Mouse (Mus musculus): ENCODE measurements around the gene Zfp746.

Gene Zfp746

GRCm38 (mm10) chr6:48086471-48086878 lies at the start of gene Zfp746:
TSS of gene Zfp746 (minus strand) at chr6:48086593.
- DNase-seq (ENCODE audit: low spot score in 2 of 2): peak; percentile 88 to 91

- peak; percentile 1 to 2 for DNase-seq (ENCODE audit: low spot score in 2 of 2)
Observed at GRCm38 (mm10) chr6:48121092-48121491, 34.7 kb upstream of the Zfp746 start.

- DNase-seq (ENCODE audit: low spot score in 2 of 2): no peak
Observed at GRCm38 (mm10) chr6:48116036-48116435, 29.6 kb upstream of the Zfp746 start.

- DNase-seq (ENCODE audit: low spot score in 2 of 2): peak; percentile 33 to 35
Observed at GRCm38 (mm10) chr6:48086957-48087715, 743 bp upstream of the Zfp746 start.

- peak; percentile 75 to 78 for DNase-seq (ENCODE audit: low spot score in 2 of 2)
Observed at GRCm38 (mm10) chr6:48085521-48086404, 630 bp downstream of the Zfp746 start.

- no peak for DNase-seq (ENCODE audit: low spot score in 2 of 2)
Observed at GRCm38 (mm10) chr6:48083733-48084191, 2.6 kb downstream of the Zfp746 start.

GRCm38 (mm10) chr6:48081952-48082351 lies 4.4 kb downstream of the Zfp746 start:
- no peak for DNase-seq (ENCODE audit: low spot score in 2 of 2)

- no peak for DNase-seq (ENCODE audit: low spot score in 2 of 2)
Observed at GRCm38 (mm10) chr6:48081021-48081420, 5.4 kb downstream of the Zfp746 start.

GRCm38 (mm10) chr6:48073316-48073715 lies 13.1 kb downstream of the Zfp746 start:
- DNase-seq (ENCODE audit: low spot score in 2 of 2): peak; percentile 29 to 50

- no peak for DNase-seq (ENCODE audit: low spot score in 2 of 2)
Observed at GRCm38 (mm10) chr6:48067492-48067891, 18.9 kb downstream of the Zfp746 start.

- DNase-seq (ENCODE audit: low spot score in 2 of 2): no peak
Observed at GRCm38 (mm10) chr6:48065587-48066075, 20.8 kb downstream of the Zfp746 start.

GRCm38 (mm10) chr6:48064451-48064850 lies 21.9 kb downstream of the Zfp746 start:
- no peak for DNase-seq (ENCODE audit: low spot score in 2 of 2)

GRCm38 (mm10) chr6:48063940-48064339 lies 22.5 kb downstream of the Zfp746 start:
- no peak for DNase-seq (ENCODE audit: low spot score in 2 of 2)

GRCm38 (mm10) chr6:48060895-48061294 lies 25.5 kb downstream of the Zfp746 start:
- no peak for DNase-seq (ENCODE audit: low spot score in 2 of 2)

GRCm38 (mm10) chr6:48060421-48060820 lies 26.0 kb downstream of the Zfp746 start:
- no peak for DNase-seq (ENCODE audit: low spot score in 2 of 2)

- DNase-seq (ENCODE audit: low spot score in 2 of 2): no peak
Observed at GRCm38 (mm10) chr6:48052136-48052535, 34.3 kb downstream of the Zfp746 start.

GRCm38 (mm10) chr6:48051666-48052065 lies 34.7 kb downstream of the Zfp746 start:
- no peak for DNase-seq (ENCODE audit: low spot score in 2 of 2)

GRCm38 (mm10) chr6:48049273-48050065 lies 36.9 kb downstream of the Zfp746 start:
- peak in 1 of 2 experiments; percentile 18 for DNase-seq (ENCODE audit: low spot score in 2 of 2)

GRCm38 (mm10) chr6:48048426-48049272 lies 37.7 kb downstream of the Zfp746 start, which contains the start of gene Zfp777:
TSS of gene Zfp777 (minus strand) at chr6:48048911.
- DNase-seq (ENCODE audit: low spot score in 2 of 2): peak; percentile 82 to 83
